Mouse (Mus musculus): Measurements from ENCODE around the gene Rps12. TPM values are rescaled to one million over a fixed set of nuclear protein-coding genes. Genes with fewer than 3 reads are reported as not detected.

Gene Rps12
- total and polyA plus RNA-seq, 3 experiments, result 135 to 5,608 (median 1,493) TPM

GRCm38 (mm10) chr10:23806201-23806600 lies 19.1 kb upstream of the Rps12 start:
- Histone ChIP-seq H3K9ac (ENCODE audit: control insufficient read depth, low read depth, low read length, poor library complexity, severe bottlenecking) (no peak overlapping the region), H3K27ac (ENCODE audit: control insufficient read depth, low read depth, low read length) (no peak overlapping the region), H3K4me3 (ENCODE audit: control insufficient read depth in 1 of 2, insufficient read depth in 1 of 2, low read depth in 2 of 2, low read length in 2 of 2) (no peak overlapping the region), H3K4me1 (ENCODE audit: control insufficient read depth in 1 of 2, insufficient read depth in 2 of 2, low read length in 2 of 2) (no peaks in the 10 kb centered on the region), H3K27me3 (ENCODE audit: control insufficient read depth in 1 of 2, insufficient read depth in 2 of 2, low read length in 2 of 2) (no peaks in the 10 kb centered on the region; a peak in 1 of 4 replicates), H3K36me3 (ENCODE audit: control insufficient read depth in 1 of 2, insufficient read depth in 2 of 2, low read length in 2 of 2) (no peaks in the 10 kb centered on the region), H3K9me3 (replicated peaks; ENCODE audit: insufficient read depth, low read length) (no peaks in the 10 kb centered on the region), H3K79me2 (ENCODE audit: control insufficient read depth, insufficient read depth, low read length, poor library complexity) (no peaks in the 10 kb centered on the region)
- DNase-seq (ENCODE audit: low read depth, low spot score), result no peak
- no peak for TF ChIP-seq MAZ (IDR thresholded peaks at IDR 0.05; ENCODE audit: low read depth, low read length)
- no peak for TF ChIP-seq POLR2A (IDR thresholded peaks at IDR 0.05; ENCODE audit: control insufficient read depth in 1 of 2, insufficient read depth in 1 of 2, low read depth in 1 of 2, low read length in 2 of 2, poor library complexity in 1 of 2)
- no peak for TF ChIP-seq MYB (IDR thresholded peaks at IDR 0.05; ENCODE audit: low read depth, low read length)
- TF ChIP-seq MAX (IDR thresholded peaks at IDR 0.05; ENCODE audit: low read length), result no peak
- no peak for TF ChIP-seq HCFC1 (IDR thresholded peaks at IDR 0.05; ENCODE audit: low read depth, low read length)
- no peak for TF ChIP-seq BHLHE40 (IDR thresholded peaks at IDR 0.05; ENCODE audit: borderline replicate concordance, low read depth, low read length)
- TF ChIP-seq CHD2 (IDR thresholded peaks at IDR 0.05; ENCODE audit: low read length), result no peak
- TF ChIP-seq JUND (IDR thresholded peaks at IDR 0.05; ENCODE audit: low read depth, low read length), result no peak
- TF ChIP-seq MEF2A (IDR thresholded peaks at IDR 0.05; ENCODE audit: extremely low read depth, insufficient replicate concordance, low read depth, low read length, poor library complexity, severe bottlenecking), result no peak
- TF ChIP-seq ETS1 (IDR thresholded peaks at IDR 0.05; ENCODE audit: low read depth, low read length), result no peak

- Histone ChIP-seq H3K4me3 (ENCODE audit: control insufficient read depth in 1 of 2, insufficient read depth in 1 of 2, low read depth in 2 of 2, low read length in 2 of 2) (no peak overlapping the region), H3K27ac (ENCODE audit: control insufficient read depth, low read depth, low read length) (no peak overlapping the region), H3K4me1 (ENCODE audit: control insufficient read depth in 1 of 2, insufficient read depth in 2 of 2, low read length in 2 of 2) (no peaks in the 10 kb centered on the region), H3K36me3 (ENCODE audit: control insufficient read depth in 1 of 2, insufficient read depth in 2 of 2, low read length in 2 of 2) (no peaks in the 10 kb centered on the region), H3K79me2 (ENCODE audit: control insufficient read depth, insufficient read depth, low read length, poor library complexity) (no peaks in the 10 kb centered on the region), H3K9ac (ENCODE audit: control insufficient read depth, low read depth, low read length, poor library complexity, severe bottlenecking) (no peak overlapping the region), H3K27me3 (ENCODE audit: control insufficient read depth in 1 of 2, insufficient read depth in 2 of 2, low read length in 2 of 2) (peaks cover 0 to 3% of the 10 kb centered on the region in 2 experiments; a peak in 2 of 4 replicates), H3K9me3 (replicated peaks; ENCODE audit: insufficient read depth, low read length) (no peaks in the 10 kb centered on the region)
- no peak for DNase-seq (ENCODE audit: low read depth, low spot score)
- no peak for TF ChIP-seq USF2 (IDR thresholded peaks at IDR 0.05; ENCODE audit: borderline replicate concordance in 1 of 2, insufficient read depth in 1 of 2, low read depth in 1 of 2, low read length in 2 of 2)
- TF ChIP-seq CHD1 (IDR thresholded peaks at IDR 0.05; ENCODE audit: low read depth, low read length), result no peak
- no peak for TF ChIP-seq EP300 (IDR thresholded peaks at IDR 0.05; ENCODE audit: low read depth in 1 of 2, low read length in 2 of 2)
- no peak for TF ChIP-seq ZKSCAN1 (IDR thresholded peaks at IDR 0.05; ENCODE audit: low read depth, low read length)
- no peak for TF ChIP-seq ELF1 (IDR thresholded peaks at IDR 0.05; ENCODE audit: low read depth, low read length)
- no peak for TF ChIP-seq TCF12 (IDR thresholded peaks at IDR 0.05; ENCODE audit: low read depth, low read length)
- TF ChIP-seq CHD2 (IDR thresholded peaks at IDR 0.05; ENCODE audit: low read length), result no peak
- no peak for TF ChIP-seq BHLHE40 (IDR thresholded peaks at IDR 0.05; ENCODE audit: borderline replicate concordance, low read depth, low read length)
- no peak for TF ChIP-seq SMC3 (IDR thresholded peaks at IDR 0.05; ENCODE audit: low read depth, low read length)
- TF ChIP-seq MXI1 (IDR thresholded peaks at IDR 0.05; ENCODE audit: low read depth, low read length), result no peak
- no peak for TF ChIP-seq CTCF (IDR thresholded peaks at IDR 0.05 in 2 of 3, conservative IDR thresholded peaks at IDR 0.05 in 1 of 3; ENCODE audit: control insufficient read depth in 1 of 3, insufficient read depth in 1 of 3, low read depth in 2 of 3, low read length in 3 of 3, poor library complexity in 1 of 3, severe bottlenecking in 1 of 3)
- TF ChIP-seq POLR2AphosphoS2 (IDR thresholded peaks at IDR 0.05; ENCODE audit: low read length), result no peak
- no peak for TF ChIP-seq TAL1 (IDR thresholded peaks at IDR 0.05; ENCODE audit: low read length)
These were observed 17.6 kb upstream of the Rps12 start for GRCm38 (mm10) chr10:23804665-23805064.
